Mouse (Mus musculus): ENCODE results near the gene Ccdc157. TPM values are rescaled to one million over a fixed set of nuclear protein-coding genes. Genes with fewer than 3 reads are reported as not detected.
"Not testable (repeated sequence)": the region's sequence is repeated elsewhere in the genome, so short reads cannot be mapped to it uniquely, and the experiment has no call there.

The Ccdc157 gene
- polyA plus RNA-seq, 1 experiment from 2014 or later = 9.1 TPM

- 0% methylated on average over 67 of the region's 71 CpGs for WGBS
- H3K4me3 ChIP-seq (ENCODE audit: low read depth, low read length) = peak within 1 kb of the TSS; percentile 86
- peaks cover 13% of the 10 kb centered on the region for H3K4me1 ChIP-seq (ENCODE audit: control insufficient read depth, insufficient read depth, low read length)
- H3K9ac ChIP-seq (ENCODE audit: low read depth, low read length) = peak within 1 kb of the TSS; percentile 97
- H3K4me2 ChIP-seq (ENCODE audit: low read length) = peak within 1 kb of the TSS; percentile 96
- H3K27me3 ChIP-seq (ENCODE audit: control insufficient read depth, insufficient read depth, low read depth, low read length) = no peaks in the 10 kb centered on the region
- H3K36me3 ChIP-seq (ENCODE audit: control insufficient read depth, insufficient read depth, low read length) = peaks cover 5% of the 10 kb centered on the region; the same call in 1 of the 2 replicates
- ATAC-seq = peak; percentile 99
- H3K9me3 ChIP-seq (replicated peaks; ENCODE audit: control insufficient read depth, low read length, poor library complexity, severe bottlenecking) = no peaks in the 10 kb centered on the region
- H3K27ac ChIP-seq (ENCODE audit: low read length) = peak within 1 kb of the TSS; percentile 79
Measured at GRCm38 (mm10) chr11:4186486-4187317, 26.6 kb upstream of the Ccdc157 start, which contains the start of gene Tbc1d10a. Tbc1d10a (plus strand) TSS chr11:4186789.

DNA sequence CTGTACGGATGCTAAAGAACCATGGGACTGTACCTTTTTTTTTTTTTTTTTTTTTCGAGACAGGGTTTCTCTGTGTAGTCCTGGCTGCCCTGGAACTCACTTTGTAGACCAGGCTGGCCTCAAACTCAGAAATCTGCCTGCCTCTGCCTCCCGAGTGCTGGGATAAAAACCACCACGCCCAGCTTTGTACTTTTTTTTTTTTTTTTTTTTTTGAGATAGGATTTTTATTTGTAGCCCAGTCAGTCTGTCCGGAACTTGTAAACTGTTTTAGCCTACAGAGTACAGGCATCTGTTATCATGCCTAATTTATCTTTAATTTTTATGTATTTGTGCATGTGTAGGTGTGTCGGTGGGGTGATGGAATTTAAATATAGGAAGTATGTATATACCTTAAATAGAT lies 25.4 kb upstream of the Ccdc157 start:
- H3K27me3 ChIP-seq (ENCODE audit: control insufficient read depth, insufficient read depth, low read depth, low read length); H3K27ac ChIP-seq (ENCODE audit: low read length); H3K9ac ChIP-seq (ENCODE audit: low read depth, low read length); H3K4me3 ChIP-seq (ENCODE audit: low read depth, low read length); ATAC-seq; H3K9me3 ChIP-seq (replicated peaks; ENCODE audit: control insufficient read depth, low read length, poor library complexity, severe bottlenecking); H3K4me2 ChIP-seq (ENCODE audit: low read length): not testable (repeated sequence)
- WGBS = 92% methylated on average over 6 of the region's 6 CpGs
- Histone ChIP-seq H3K36me3 (ENCODE audit: control insufficient read depth, insufficient read depth, low read length) (peaks cover 17% of the 10 kb centered on the region), H3K4me1 (ENCODE audit: control insufficient read depth, insufficient read depth, low read length) (peaks cover 13% of the 10 kb centered on the region)

DNA sequence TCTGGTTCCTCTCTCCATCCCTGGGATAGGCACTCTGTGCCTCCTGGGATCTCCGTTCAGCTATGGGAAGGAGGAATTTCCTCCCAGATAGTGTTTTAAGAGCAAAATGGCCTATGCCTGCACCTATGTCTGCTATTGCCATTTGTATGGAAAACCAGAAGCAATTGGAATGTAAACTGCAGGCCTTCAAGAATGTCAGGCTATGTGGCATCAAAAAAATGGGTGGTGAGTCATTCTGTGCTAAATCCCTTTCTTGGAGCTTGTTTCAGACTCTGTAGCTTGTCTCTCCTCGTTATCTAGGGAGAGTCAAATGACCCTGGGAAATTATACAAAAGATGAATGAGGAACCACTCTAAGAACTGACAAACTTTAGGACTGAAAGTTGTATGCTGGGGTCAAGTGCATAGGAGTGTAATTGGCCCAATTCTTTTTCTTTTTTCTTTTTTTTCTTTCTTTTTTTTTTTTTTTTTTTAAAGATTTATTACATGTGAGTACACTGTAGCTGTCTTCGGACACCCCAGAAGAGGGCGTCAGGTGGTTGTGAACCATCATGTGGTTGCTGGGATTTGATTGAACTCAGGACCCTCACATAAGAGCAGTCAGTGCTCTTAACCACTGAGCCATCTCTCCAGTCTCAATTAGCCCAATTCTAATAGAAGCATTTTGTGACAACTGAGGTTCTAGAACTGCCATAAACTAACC lies 24.3 kb upstream of the Ccdc157 start:
- no peaks in the 10 kb centered on the region for H3K27me3 ChIP-seq (ENCODE audit: control insufficient read depth, insufficient read depth, low read depth, low read length)
- H3K9me3 ChIP-seq (replicated peaks; ENCODE audit: control insufficient read depth, low read length, poor library complexity, severe bottlenecking) = no peaks in the 10 kb centered on the region
- WGBS = 76% methylated on average over 4 of the region's 4 CpGs
- peaks cover 13% of the 10 kb centered on the region for H3K4me1 ChIP-seq (ENCODE audit: control insufficient read depth, insufficient read depth, low read length)
- H3K36me3 ChIP-seq (ENCODE audit: control insufficient read depth, insufficient read depth, low read length) = peaks cover 27% of the 10 kb centered on the region
- ATAC-seq = no peak
- no peak overlapping the region for H3K9ac ChIP-seq (ENCODE audit: low read depth, low read length)
- no peak overlapping the region for H3K4me3 ChIP-seq (ENCODE audit: low read depth, low read length)
- no peak overlapping the region for H3K4me2 ChIP-seq (ENCODE audit: low read length)
- H3K27ac ChIP-seq (ENCODE audit: low read length) = no peak overlapping the region

DNA sequence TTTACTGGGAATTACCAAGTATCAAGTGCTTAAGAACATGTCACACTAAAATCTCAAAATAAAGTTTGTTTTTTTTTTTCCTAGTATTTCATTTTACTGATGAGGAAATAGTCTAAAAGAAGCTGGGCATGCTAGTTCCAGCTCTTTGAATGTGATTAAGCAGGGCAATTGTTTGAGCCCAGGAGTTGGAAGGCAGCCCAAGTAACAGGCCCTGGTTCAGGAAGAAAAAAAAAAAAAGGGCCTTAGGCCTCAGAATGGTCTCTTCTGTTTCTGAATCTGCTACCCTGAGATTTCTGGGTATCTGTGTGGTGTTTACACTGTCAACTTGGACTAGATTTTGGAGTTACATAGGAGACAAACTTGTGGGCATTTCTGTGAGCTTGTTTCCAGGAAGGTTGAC lies 23.4 kb upstream of the Ccdc157 start:
- Histone ChIP-seq H3K4me2 (ENCODE audit: low read length) (no peak overlapping the region), H3K36me3 (ENCODE audit: control insufficient read depth, insufficient read depth, low read length) (peaks cover 36% of the 10 kb centered on the region), H3K9ac (ENCODE audit: low read depth, low read length) (no peak overlapping the region), H3K27ac (ENCODE audit: low read length) (0 out of 2 replicates have a peak overlapping the region, but pooled peaks have one; percentile 18), H3K9me3 (replicated peaks; ENCODE audit: control insufficient read depth, low read length, poor library complexity, severe bottlenecking) (no peaks in the 10 kb centered on the region), H3K4me3 (ENCODE audit: low read depth, low read length) (no peak overlapping the region), H3K4me1 (ENCODE audit: control insufficient read depth, insufficient read depth, low read length) (peaks cover 13% of the 10 kb centered on the region), H3K27me3 (ENCODE audit: control insufficient read depth, insufficient read depth, low read depth, low read length) (no peaks in the 10 kb centered on the region)
- no peak for ATAC-seq

DNA sequence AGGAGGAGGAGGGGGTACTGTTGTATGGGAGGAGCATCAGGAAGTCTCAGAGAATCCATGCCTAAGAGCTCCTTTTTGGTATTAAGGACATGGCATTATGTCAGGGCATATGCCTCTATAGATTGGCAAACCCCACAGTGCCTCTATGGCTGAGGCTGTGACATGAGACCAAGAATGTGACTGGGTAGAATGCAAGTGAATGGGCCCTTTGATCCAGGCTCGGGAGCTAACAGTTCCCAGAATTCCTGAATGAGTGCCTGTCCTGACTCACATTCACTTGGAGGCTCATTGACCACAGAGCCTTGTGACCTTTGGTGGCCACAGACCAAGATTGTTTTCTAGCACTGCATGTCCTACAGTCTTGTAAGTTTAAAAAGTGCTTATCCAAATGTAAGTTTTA lies 22.0 kb upstream of the Ccdc157 start:
- Histone ChIP-seq H3K4me2 (ENCODE audit: low read length) (no peak overlapping the region), H3K27ac (ENCODE audit: low read length) (no peak overlapping the region), H3K4me1 (ENCODE audit: control insufficient read depth, insufficient read depth, low read length) (no peaks in the 10 kb centered on the region), H3K36me3 (ENCODE audit: control insufficient read depth, insufficient read depth, low read length) (peaks cover 50% of the 10 kb centered on the region), H3K27me3 (ENCODE audit: control insufficient read depth, insufficient read depth, low read depth, low read length) (no peaks in the 10 kb centered on the region), H3K4me3 (ENCODE audit: low read depth, low read length) (no peak overlapping the region), H3K9me3 (replicated peaks; ENCODE audit: control insufficient read depth, low read length, poor library complexity, severe bottlenecking) (no peaks in the 10 kb centered on the region), H3K9ac (ENCODE audit: low read depth, low read length) (no peak overlapping the region)
- no peak for ATAC-seq
- WGBS = 10% methylated on average over 1 of the region's 1 CpGs

DNA sequence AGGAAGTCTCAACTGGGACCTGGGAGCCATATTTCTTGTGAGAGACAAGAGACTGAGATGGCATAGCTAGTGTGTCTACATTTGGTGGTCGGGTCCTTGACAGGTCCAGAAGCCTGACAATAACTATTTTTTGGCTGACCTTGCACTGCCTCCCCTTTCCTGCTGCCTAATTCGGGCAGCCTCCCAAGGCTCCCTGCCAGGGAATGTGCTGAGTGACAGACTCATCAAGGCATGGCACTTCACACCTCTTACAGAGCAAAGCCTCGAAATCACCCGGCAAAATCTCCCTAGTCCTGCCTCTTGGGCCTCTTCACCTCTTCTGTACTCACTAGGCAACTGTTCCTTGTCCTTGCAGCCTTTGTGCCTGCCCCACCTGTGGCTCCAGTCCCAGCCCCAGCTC lies 17.6 kb upstream of the Ccdc157 start:
- H3K9me3 ChIP-seq (replicated peaks; ENCODE audit: control insufficient read depth, low read length, poor library complexity, severe bottlenecking) = no peaks in the 10 kb centered on the region
- WGBS = 87% methylated on average over 4 of the region's 4 CpGs
- no peak overlapping the region for H3K9ac ChIP-seq (ENCODE audit: low read depth, low read length)
- no peaks in the 10 kb centered on the region for H3K27me3 ChIP-seq (ENCODE audit: control insufficient read depth, insufficient read depth, low read depth, low read length)
- H3K27ac ChIP-seq (ENCODE audit: low read length) = no peak overlapping the region
- no peak for ATAC-seq
- no peak overlapping the region for H3K4me3 ChIP-seq (ENCODE audit: low read depth, low read length)
- no peaks in the 10 kb centered on the region for H3K4me1 ChIP-seq (ENCODE audit: control insufficient read depth, insufficient read depth, low read length)
- H3K36me3 ChIP-seq (ENCODE audit: control insufficient read depth, insufficient read depth, low read length) = peaks cover 87% of the 10 kb centered on the region
- H3K4me2 ChIP-seq (ENCODE audit: low read length) = no peak overlapping the region

DNA sequence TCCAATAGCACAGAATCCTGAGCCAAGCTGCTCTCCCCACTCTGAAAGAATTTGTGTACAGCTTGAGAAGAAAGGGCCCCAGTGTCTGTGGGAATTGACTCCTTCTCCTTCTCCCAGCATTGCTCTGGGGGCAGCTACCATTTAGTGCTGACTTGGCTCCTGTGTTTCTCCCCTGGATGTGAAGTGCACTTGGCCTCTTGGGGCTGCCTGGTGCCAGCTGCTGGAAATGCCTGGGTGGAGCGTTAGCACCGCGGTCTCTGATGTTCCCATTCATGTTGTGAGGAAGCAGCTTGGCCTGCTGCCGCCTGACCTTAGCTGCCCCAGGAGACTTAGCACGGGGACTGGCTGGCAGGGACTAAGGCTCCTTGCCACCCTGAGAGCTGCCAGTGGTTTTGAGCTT lies 14.5 kb upstream of the Ccdc157 start:
- Histone ChIP-seq H3K27me3 (ENCODE audit: control insufficient read depth, insufficient read depth, low read depth, low read length) (no peaks in the 10 kb centered on the region), H3K4me1 (ENCODE audit: control insufficient read depth, insufficient read depth, low read length) (no peaks in the 10 kb centered on the region), H3K9me3 (replicated peaks; ENCODE audit: control insufficient read depth, low read length, poor library complexity, severe bottlenecking) (no peaks in the 10 kb centered on the region), H3K36me3 (ENCODE audit: control insufficient read depth, insufficient read depth, low read length) (peaks cover 75% of the 10 kb centered on the region), H3K4me2 (ENCODE audit: low read length) (no peak overlapping the region), H3K9ac (ENCODE audit: low read depth, low read length) (no peak overlapping the region), H3K27ac (ENCODE audit: low read length) (no peak overlapping the region), H3K4me3 (ENCODE audit: low read depth, low read length) (no peak overlapping the region)
- WGBS = 65% methylated on average over 5 of the region's 5 CpGs
- ATAC-seq = 0 out of 2 replicates have a peak, but pooled peaks have one; percentile 48

DNA sequence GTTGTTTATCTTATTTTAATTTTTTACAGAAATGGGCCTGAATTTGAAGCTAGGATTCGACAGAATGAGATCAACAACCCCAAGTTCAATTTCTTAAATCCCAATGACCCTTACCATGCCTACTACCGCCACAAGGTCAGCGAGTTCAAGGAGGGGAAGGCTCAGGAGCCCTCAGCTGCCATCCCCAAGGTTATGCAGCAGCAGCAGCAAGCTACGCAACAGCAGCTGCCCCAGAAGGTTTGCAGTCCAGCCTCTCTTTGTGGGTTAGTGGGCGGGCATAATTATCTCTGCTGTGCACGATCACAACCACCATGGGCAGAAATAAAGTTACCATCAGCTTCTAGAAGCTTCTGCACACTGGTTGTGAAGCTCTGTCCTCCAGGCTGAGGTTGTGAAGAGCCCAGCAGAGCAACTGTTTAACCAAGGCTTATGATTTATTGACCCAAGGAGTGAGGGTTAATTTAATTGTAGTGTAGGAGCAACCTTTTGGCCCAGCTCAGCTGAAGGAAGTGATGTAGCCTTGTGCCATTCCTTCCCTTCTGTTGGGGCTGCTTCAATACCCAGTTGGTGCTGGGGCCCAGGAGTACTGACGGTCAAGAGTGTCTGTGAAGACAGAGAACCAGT lies 6.5 kb upstream of the Ccdc157 start:
- H3K9ac ChIP-seq (ENCODE audit: low read depth, low read length) = no peak overlapping the region
- H3K9me3 ChIP-seq (replicated peaks; ENCODE audit: control insufficient read depth, low read length, poor library complexity, severe bottlenecking) = no peaks in the 10 kb centered on the region
- H3K4me3 ChIP-seq (ENCODE audit: low read depth, low read length) = no peak overlapping the region
- ATAC-seq = no peak
- no peaks in the 10 kb centered on the region for H3K27me3 ChIP-seq (ENCODE audit: control insufficient read depth, insufficient read depth, low read depth, low read length)
- peaks cover 20% of the 10 kb centered on the region for H3K4me1 ChIP-seq (ENCODE audit: control insufficient read depth, insufficient read depth, low read length)
- H3K36me3 ChIP-seq (ENCODE audit: control insufficient read depth, insufficient read depth, low read length) = peaks cover 39% of the 10 kb centered on the region
- WGBS = 89% methylated on average over 7 of the region's 7 CpGs
- no peak overlapping the region for H3K4me2 ChIP-seq (ENCODE audit: low read length)
- no peak overlapping the region for H3K27ac ChIP-seq (ENCODE audit: low read length)

- no peak for ATAC-seq
- Histone ChIP-seq H3K27me3 (ENCODE audit: control insufficient read depth, insufficient read depth, low read depth, low read length) (no peaks in the 10 kb centered on the region), H3K9ac (ENCODE audit: low read depth, low read length) (no peak overlapping the region), H3K36me3 (ENCODE audit: control insufficient read depth, insufficient read depth, low read length) (peaks cover 34% of the 10 kb centered on the region), H3K4me3 (ENCODE audit: low read depth, low read length) (no peak overlapping the region), H3K9me3 (replicated peaks; ENCODE audit: control insufficient read depth, low read length, poor library complexity, severe bottlenecking) (no peaks in the 10 kb centered on the region), H3K4me2 (ENCODE audit: low read length) (no peak overlapping the region), H3K27ac (ENCODE audit: low read length) (no peak overlapping the region), H3K4me1 (ENCODE audit: control insufficient read depth, insufficient read depth, low read length) (peaks cover 28% of the 10 kb centered on the region)
- 88% methylated on average over 2 of the region's 2 CpGs for WGBS
Measured at GRCm38 (mm10) chr11:4164701-4165100, 4.6 kb upstream of the Ccdc157 start.
